Mouse (Mus musculus): ENCODE results near the gene Neurl1a. TPM values are rescaled to one million over a fixed set of nuclear protein-coding genes. Genes with fewer than 3 reads are reported as not detected.

The Neurl1a gene
- total RNA-seq, 1 experiment from 2014 or later: 13.9 TPM

DNA sequence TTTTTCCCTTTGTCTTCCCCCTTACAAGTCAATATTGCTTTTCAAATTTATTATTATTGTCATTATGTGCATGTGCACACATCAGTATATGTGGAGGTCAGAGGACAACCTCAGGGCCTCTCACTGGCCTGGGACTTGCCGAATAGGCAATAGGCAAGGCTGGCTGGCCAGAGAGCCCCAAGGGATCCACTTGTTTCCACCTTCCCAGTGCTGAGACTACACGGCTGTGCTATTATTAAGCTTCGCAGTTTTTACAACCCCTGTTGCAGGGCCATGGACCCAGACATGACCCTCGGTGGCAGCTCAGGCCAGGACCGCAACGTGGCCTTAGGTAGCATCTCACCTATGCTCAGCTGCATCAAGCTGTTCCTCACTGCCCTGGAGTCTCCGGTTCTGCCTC lies 33.8 kb downstream of the Neurl1a start:
- no peak for DNase-seq

- no peak for DNase-seq
These were observed 34.9 kb downstream of the Neurl1a start for GRCm38 (mm10) chr19:47213470-47213869.

DNA sequence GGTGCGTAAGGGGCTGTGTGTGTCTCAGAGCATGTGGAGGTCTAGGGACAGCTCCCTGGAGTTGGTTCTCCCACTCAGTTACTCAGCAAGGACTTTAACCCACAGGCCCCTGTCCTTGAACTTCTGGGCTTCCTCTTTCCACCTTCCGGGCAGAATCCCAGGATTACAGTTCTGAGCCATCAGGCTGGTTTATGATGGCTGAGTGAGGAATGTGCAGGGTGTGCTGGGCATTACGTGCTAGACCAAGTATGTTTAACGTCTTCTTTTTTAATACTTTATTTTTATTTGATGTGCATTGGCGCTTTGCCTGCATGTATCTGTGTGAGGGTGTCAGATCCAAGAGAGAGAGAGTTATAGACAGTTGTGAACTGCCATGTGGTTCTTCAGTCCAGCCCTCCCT lies 38.1 kb downstream of the Neurl1a start:
- peak; percentile 30 for DNase-seq

DNA sequence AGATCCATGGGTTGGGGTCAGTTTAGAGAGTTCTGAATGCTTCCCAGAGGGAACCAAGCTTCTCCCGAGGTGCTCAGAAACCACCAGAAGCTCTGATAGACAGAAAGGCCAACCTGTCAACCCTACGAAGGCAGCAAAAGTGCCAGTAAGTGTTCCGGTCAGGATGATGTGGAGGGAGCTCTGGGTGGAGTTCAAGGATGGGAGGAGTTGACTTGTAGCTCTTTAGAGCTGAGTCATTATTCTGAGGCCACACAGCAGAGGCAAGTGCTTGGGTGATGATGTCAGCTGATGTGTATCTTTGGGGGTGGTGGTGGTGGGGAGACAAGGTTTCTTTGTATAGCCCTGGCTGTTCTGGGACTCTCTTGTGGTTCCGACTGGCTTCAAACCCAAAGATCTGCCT lies 41.0 kb downstream of the Neurl1a start:
- DNase-seq: peak; percentile 25

GRCm38 (mm10) chr19:47220232-47220631 lies 41.6 kb downstream of the Neurl1a start:
- DNase-seq: no peak

DNA sequence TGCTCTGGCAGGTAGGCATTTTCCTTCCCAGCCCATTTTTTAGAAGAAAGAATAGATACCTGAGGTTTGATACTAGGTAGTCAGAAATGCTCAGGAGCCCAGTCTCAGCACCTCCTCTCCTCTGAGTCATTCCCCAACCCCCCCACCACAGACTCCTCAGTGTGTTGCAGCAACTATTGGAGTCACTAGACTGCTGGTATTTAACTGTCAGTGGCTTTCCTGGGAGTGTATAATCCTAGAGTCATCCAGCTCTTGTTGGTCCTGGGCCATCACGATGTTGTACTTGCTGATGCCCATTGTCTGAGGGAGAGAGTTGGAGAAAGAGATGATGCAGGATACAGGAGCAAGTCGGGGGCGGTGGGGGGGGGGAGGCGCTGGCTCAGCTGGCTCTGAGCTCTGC lies 42.4 kb downstream of the Neurl1a start:
- DNase-seq: no peak

GRCm38 (mm10) chr19:47221500-47222153 lies 43.0 kb downstream of the Neurl1a start:
- no peak for DNase-seq

GRCm38 (mm10) chr19:47222154-47222840 lies 43.7 kb downstream of the Neurl1a start:
- DNase-seq: no peak

DNA sequence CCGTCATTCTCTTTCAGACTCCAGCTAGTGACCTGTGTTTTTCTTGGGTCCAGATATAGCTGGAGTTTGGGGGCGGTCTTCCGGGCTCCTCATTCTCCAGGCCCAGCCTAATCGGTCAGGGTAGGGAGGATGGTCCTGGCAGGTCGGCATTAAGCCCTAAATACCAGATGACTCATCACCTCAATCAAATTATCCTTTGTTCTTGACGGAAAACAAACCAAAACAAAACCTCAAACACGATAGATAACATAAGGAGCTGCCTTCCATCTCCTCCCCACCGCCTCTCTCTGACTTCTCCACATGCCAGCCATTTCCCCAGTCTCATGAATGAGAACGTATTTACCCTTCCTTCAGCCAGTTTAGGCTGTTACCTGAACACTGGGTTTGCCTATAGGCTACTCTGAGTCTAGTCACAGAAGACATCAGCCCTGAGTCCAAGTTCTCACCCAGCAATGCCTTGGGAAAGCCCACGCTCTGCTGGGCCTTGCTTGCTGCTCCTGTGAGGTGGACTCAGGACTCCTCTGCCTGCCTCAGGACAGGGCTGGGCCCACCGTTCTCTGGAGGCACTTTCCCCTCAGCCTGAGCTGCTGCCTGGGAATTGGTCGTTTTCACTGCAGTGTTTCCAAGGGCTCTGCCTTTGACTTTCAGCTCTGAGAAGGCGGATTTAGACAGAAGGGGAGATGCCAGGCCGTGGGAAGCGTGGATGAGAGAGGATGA lies 44.4 kb downstream of the Neurl1a start:
- no peak for DNase-seq

GRCm38 (mm10) chr19:47224743-47225142 lies 46.1 kb downstream of the Neurl1a start:
- no peak for DNase-seq

- DNase-seq: no peak
These were observed 47.2 kb downstream of the Neurl1a start for GRCm38 (mm10) chr19:47225791-47226190.

- DNase-seq: peak; percentile 70
These were observed 50.2 kb downstream of the Neurl1a start for GRCm38 (mm10) chr19:47228725-47229252.

DNA sequence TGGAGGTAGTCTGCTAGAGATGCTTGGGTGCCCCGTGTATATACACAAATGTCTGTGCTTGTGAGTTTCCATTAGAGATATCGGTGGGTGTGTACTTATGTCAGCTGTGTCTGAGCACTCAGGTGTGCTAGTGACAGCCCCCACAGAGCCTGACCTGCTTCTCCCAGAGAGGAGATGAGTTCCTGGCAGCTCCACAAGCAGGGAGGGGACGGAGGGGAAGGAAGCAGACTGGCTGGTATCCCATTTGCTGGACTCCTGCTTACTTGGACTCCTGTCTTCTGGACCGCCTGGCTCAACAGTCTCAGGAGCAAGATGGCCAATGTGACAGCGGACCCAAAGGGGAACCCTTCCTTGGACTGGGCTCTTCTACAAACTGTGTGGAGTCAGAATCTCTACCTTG lies 50.8 kb downstream of the Neurl1a start:
- DNase-seq: no peak

- no peak for DNase-seq
These were observed 51.5 kb downstream of the Neurl1a start for GRCm38 (mm10) chr19:47230082-47230481.

DNA sequence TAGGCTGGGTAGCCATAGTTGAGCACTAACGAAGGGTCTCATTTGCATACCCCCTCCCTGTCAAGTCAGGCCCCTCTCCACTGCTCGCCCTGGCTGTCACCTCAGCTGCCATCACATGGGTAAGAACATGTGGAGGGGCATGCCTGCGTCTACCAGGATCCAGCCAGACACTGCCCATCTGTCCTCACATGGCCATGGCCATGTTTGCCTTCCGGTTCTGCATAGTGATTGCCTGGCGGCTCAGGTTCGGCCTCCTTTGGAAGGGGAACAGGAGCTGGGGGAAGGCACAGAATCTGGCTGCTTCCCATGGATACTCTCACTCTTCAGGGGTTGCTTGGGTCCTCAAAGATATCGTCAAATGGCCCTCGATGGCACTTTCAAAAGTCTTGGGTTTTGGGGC lies 52.1 kb downstream of the Neurl1a start:
- no peak for DNase-seq

GRCm38 (mm10) chr19:47231389-47231788 lies 52.8 kb downstream of the Neurl1a start:
- DNase-seq: no peak

GRCm38 (mm10) chr19:47232077-47232865 lies 53.7 kb downstream of the Neurl1a start:
- DNase-seq: no peak

DNA sequence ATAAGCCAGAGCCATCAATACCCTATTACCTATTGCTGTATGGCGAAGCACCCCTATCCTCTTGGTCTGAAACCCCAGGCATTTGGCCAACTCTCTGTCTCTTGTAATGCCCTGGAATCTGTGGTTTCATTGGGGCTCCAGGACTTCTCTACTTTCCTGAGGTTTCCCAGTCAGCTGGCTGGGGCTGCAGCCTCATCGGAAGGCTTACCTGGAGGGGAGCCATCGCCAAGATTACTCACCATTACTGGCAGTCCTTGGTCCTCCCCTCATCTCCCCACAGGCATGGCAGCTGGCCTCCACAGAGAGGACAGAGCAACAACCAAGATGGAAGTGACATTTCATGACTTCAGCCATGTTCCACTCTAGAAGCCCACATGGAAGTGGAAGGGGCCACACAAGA lies 54.5 kb downstream of the Neurl1a start:
- DNase-seq: no peak

- DNase-seq: no peak
These were observed 61.5 kb downstream of the Neurl1a start for GRCm38 (mm10) chr19:47240076-47240475.

GRCm38 (mm10) chr19:47240957-47241356 lies 62.3 kb downstream of the Neurl1a start:
- no peak for DNase-seq

DNA sequence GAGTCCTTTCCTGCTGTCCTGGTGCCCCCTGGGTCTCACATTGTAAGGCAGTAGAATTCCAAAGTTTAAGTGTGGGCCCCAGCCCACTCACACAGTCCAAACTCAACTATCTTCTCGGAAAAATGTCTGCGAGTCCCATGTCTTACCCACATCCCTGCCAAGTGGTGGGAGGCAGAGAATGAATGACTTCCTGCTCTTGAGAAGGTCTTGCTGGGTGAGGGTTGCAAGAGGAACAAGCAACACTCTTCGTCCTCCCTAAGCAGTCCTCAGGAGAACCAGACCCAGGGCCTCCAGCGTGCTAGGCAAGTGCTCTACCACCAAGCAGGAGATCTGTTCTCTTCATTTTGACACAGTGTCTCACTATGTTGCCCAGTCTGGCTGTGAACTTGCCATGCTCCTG lies 63.6 kb downstream of the Neurl1a start:
- no peak for DNase-seq

DNA sequence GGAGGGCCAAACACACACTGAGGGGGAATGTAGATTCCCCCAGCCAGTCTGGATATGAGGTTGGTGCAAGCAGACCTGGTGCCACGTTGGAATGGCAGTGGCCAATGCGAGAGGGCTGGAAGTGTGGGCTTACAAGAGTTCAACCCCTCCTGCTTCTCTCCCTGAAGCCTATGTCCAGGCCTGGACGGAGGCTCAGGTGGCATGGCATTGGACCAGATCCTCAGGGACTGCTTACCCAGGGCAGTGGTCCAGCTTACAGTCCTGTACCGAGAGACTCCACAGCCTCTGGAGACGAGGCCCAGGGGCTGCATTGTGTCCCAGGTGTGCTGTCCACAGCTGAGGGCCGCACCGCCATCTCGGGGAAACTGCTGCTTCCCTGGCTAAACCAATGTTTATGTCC lies 66.9 kb downstream of the Neurl1a start:
- no peak for DNase-seq
